Mouse (Mus musculus): ENCODE data around the gene Pou2f1.
A peak's percentile ranks its signal among the peaks of the same experiment; 100 is the strongest.

The Pou2f1 gene

GRCm38 (mm10) chr1:166002520-166003155 lies at the start of gene Pou2f1:
Gene Pou2f1, minus strand, starts transcription at chr1:166002678.
- DNase-seq, result peak; percentile 95 to 99

GRCm38 (mm10) chr1:166049046-166049827 lies 46.8 kb upstream of the Pou2f1 start:
- no peak for DNase-seq

- DNase-seq, result peak in 1 of 2 experiments; percentile 6
Measured at GRCm38 (mm10) chr1:166048230-166048911, 45.9 kb upstream of the Pou2f1 start.

GRCm38 (mm10) chr1:166047505-166048170 lies 45.2 kb upstream of the Pou2f1 start:
- DNase-seq, result peak in 1 of 2 experiments; percentile 10

GRCm38 (mm10) chr1:166045894-166046197 lies 43.4 kb upstream of the Pou2f1 start:
- DNase-seq, result no peak

GRCm38 (mm10) chr1:166045060-166045893 lies 42.8 kb upstream of the Pou2f1 start:
- no peak for DNase-seq

- DNase-seq, result no peak
Measured at GRCm38 (mm10) chr1:166043451-166044149, 41.1 kb upstream of the Pou2f1 start.

- no peak for DNase-seq
Measured at GRCm38 (mm10) chr1:166041501-166041900, 39.0 kb upstream of the Pou2f1 start.

GRCm38 (mm10) chr1:166038731-166039332 lies 36.4 kb upstream of the Pou2f1 start:
- no peak for DNase-seq

- DNase-seq, result no peak
Measured at GRCm38 (mm10) chr1:166035045-166035444, 32.6 kb upstream of the Pou2f1 start.

GRCm38 (mm10) chr1:166031673-166032547 lies 29.4 kb upstream of the Pou2f1 start:
- no peak for DNase-seq

- DNase-seq, result no peak
Measured at GRCm38 (mm10) chr1:166023981-166024380, 21.5 kb upstream of the Pou2f1 start.

GRCm38 (mm10) chr1:166017203-166017602 lies 14.7 kb upstream of the Pou2f1 start:
- no peak for DNase-seq

GRCm38 (mm10) chr1:166016306-166016705 lies 13.8 kb upstream of the Pou2f1 start:
- no peak for DNase-seq

GRCm38 (mm10) chr1:166014530-166014929 lies 12.1 kb upstream of the Pou2f1 start:
- DNase-seq, result no peak

GRCm38 (mm10) chr1:166010106-166010505 lies 7.6 kb upstream of the Pou2f1 start:
- DNase-seq, result no peak

- no peak for DNase-seq
Measured at GRCm38 (mm10) chr1:166008634-166009350, 6.3 kb upstream of the Pou2f1 start.

- no peak for DNase-seq
Measured at GRCm38 (mm10) chr1:166007026-166007425, 4.5 kb upstream of the Pou2f1 start.

GRCm38 (mm10) chr1:166003181-166004022 lies 924 bp upstream of the Pou2f1 start:
- peak; percentile 96 to 98 for DNase-seq
